In the genomic region with DNA sequence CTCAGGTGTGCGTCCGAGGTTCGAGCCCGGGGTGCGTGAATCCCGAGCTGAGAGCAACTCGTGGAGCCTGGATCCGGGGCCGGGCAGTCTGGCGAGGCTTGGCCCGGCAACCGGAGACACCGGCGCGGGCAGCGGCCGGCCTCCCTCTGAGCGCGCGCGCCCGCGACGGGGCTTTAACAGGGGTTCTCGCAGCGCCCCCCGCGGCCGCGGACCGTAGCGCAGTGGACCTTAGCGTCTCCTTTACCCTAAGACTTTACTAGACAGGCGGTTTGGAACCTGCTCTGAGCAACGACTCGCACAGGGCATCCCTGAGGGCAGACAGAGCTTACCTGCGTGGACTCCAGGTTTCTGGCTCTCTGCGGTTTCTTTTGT, we compare ENCODE assay signal across 9 mouse cellular contexts. TPM values are rescaled to one million over a fixed set of nuclear protein-coding genes. Genes with fewer than 3 reads are reported as not detected.
A peak's percentile ranks its signal among the peaks of the same experiment; 100 is the strongest.
DNase-seq lines count a peak whose midpoint lies in the region; ATAC-seq and TF ChIP-seq lines count a peak whose summit lies in the region.
"Had no signal": no experiment of that assay in that cellular context is flagged by ENCODE, and none has a peak within 500 bp of the region (broad histone marks: within the 10 kb centered on the region; RNA-seq: fewer than 3 reads in every experiment).

A gene (minus strand): TSS at position 167 of the 372 bp plus-strand sequence.

- peaks cover 19% of the 10 kb centered on the region for H3K27me3 ChIP-seq in hindbrain, embryonic 14.5 days (ENCODE audit: control insufficient read depth, insufficient read depth, low read length)
- H3K27me3 ChIP-seq in lung, postnatal 0 days (replicated peaks; ENCODE audit: insufficient read depth, low read length): peaks cover 14% of the 10 kb centered on the region

- DNase-seq in T-cell, adult 2 months (ENCODE audit: low spot score): peak; percentile 55
- peak; percentile 36 to 55 for DNase-seq in cerebellum, postnatal 36 days
- DNase-seq in gastrocnemius, adult 18-20 months (ENCODE audit: low spot score): peak; percentile 79
- DNase-seq in hindbrain, embryonic 14.5 days (ENCODE audit: low spot score): peak; percentile 88
- DNase-seq in layer of hippocampus, postnatal 14 days (ENCODE audit: low spot score in 2 of 2): peak; percentile 73 to 78
- DNase-seq in lung, postnatal 0 days (ENCODE audit: low spot score): peak; percentile 83
- DNase-seq in retina, embryonic 14.5 days (ENCODE audit: low spot score): peak; percentile 92
- DNase-seq in thymus, postnatal 25 days: peak; percentile 85

- no peak within 1 kb of the TSS for H3K27ac ChIP-seq in hindbrain, embryonic 14.5 days
- H3K27ac ChIP-seq in lung, postnatal 0 days (ENCODE audit: low read length): no peak within 1 kb of the TSS

- WGBS in hindbrain, embryonic 14.5 days: 1% methylated on average over 38 of the region's 38 CpGs
- WGBS in lung, postnatal 0 days: under 1% methylated on average over 28 of the region's 38 CpGs

- H3K36me3 ChIP-seq in hindbrain, embryonic 14.5 days (replicated peaks; ENCODE audit: control insufficient read depth, insufficient read depth): no peaks in the 10 kb centered on the region
- no peaks in the 10 kb centered on the region for H3K36me3 ChIP-seq in lung, postnatal 0 days (ENCODE audit: insufficient read depth, low read length)

- H3K9me3 ChIP-seq in hindbrain, embryonic 14.5 days (ENCODE audit: control insufficient read depth, low read length): no peaks in the 10 kb centered on the region
- no peaks in the 10 kb centered on the region for H3K9me3 ChIP-seq in lung, postnatal 0 days (ENCODE audit: low read length)

- no peak for TF ChIP-seq EP300 in lung, postnatal 0 days (IDR thresholded peaks at IDR 0.05)

- H3K4me2 ChIP-seq in hindbrain, embryonic 14.5 days (replicated peaks): peak within 1 kb of the TSS; percentile 67
- peak within 1 kb of the TSS; percentile 94 for H3K4me2 ChIP-seq in lung, postnatal 0 days (replicated peaks; ENCODE audit: low read depth, low read length)

- peak; percentile 77 for TF ChIP-seq CTCF in lung, postnatal 0 days (IDR thresholded peaks at IDR 0.05)

- peak within 1 kb of the TSS; percentile 54 for H3K4me3 ChIP-seq in hindbrain, embryonic 14.5 days (replicated peaks; ENCODE audit: low read length)
- H3K4me3 ChIP-seq in lung, postnatal 0 days (ENCODE audit: low read depth, low read length): peak within 1 kb of the TSS; percentile 62
- H3K4me3 ChIP-seq: erythroblast, embryonic 14.5 days had no signal

- peak; percentile 88 for ATAC-seq in hindbrain, embryonic 14.5 days (ENCODE audit: low FRiP score)
- ATAC-seq in lung, postnatal 0 days: peak; percentile 89

- no peaks in the 10 kb centered on the region for H3K4me1 ChIP-seq in hindbrain, embryonic 14.5 days (replicated peaks; ENCODE audit: control insufficient read depth, insufficient read depth, low read length)
- H3K4me1 ChIP-seq in lung, postnatal 0 days (ENCODE audit: insufficient read depth, low read depth, low read length): 0 out of 2 replicates have a peak, but pooled peaks cover 4% of the 10 kb centered on the region

- peak within 1 kb of the TSS; percentile 65 for H3K9ac ChIP-seq in hindbrain, embryonic 14.5 days
- H3K9ac ChIP-seq in lung, postnatal 0 days (replicated peaks; ENCODE audit: low read depth): peak within 1 kb of the TSS; percentile 36

RNA-seq across cellular contexts. Expression of the gene that starts here (rescaled TPM):
- 1 to 10 TPM in 1 of 2 experiments, under 1 TPM in 1; 0.80 to 1.1 TPM for total RNA-seq in gastrocnemius, adult 18-20 months (2021)
- 13.2 and 13.3 TPM in 2 replicates for polyA plus RNA-seq in hindbrain, embryonic 14.5 days (2014; fragmentation: Nextera tagmentation; extraction: Ambion mirVana)
- 10 to 100 TPM; 13.7 to 14.1 TPM for total RNA-seq in layer of hippocampus, postnatal 14 days (2021)
- 3.1 and 3.2 TPM in 2 replicates for polyA plus RNA-seq in lung, postnatal 0 days (2015; fragmentation: Nextera tagmentation; extraction: Ambion mirVana)
- polyA plus RNA-seq: erythroblast, embryonic 14.5 days had no signal

Comparison
In these comparisons a context has a peak if more than half of its experiments do, and no peak if none do; other contexts are left out.
1. RNA of the gene that starts here (total RNA-seq): 13.7 to 14.1 TPM in layer of hippocampus, postnatal 14 days; 0.80 to 1.1 TPM in gastrocnemius, adult 18-20 months; every median in the first group is over 4 times any median in the second.
2. Peak in every context shown above with its lines, with median percentiles within 50 percentile points of each other: DNase-seq.